Mouse (Mus musculus) urinary bladder, postnatal 36 days (tissue): Measurements from ENCODE around the gene Dusp13.

ENCODE experiments used
- DNase-seq, 2 experiments: peaks; one replicate each; pipeline ENCODE4 v3.0.0; 2022; ENCODE audit warnings: low spot score in 2 of 2, mixed read lengths in 1 of 2

Dusp13 gene

GRCm38 (mm10) chr14:21750881-21751542, at the start of gene Dusp13:
Gene Dusp13 (minus strand): TSS chr14:21751181.
- DNase-seq, result peak; percentile 44 to 60

DNA sequence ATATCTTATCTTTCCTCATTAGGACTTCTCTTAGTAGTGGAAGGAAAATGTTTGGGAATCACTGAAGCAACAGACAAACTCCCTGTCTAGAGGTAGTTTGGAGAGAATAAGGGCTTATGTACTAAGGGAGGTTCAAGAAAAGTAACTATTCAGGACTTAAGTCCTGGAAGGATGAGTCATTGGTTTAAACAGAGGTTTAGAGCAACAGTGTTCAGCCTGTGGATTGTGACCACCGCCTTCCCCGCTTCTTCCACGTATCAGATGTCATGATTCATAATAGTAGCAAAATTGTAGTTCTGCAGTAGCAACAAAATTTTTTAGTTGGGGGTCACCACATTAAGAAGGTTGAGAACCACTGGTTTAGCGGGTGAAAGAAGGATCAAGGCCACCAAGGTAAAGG, 49.7 kb upstream of the Dusp13 start:
- no peak for DNase-seq

DNA sequence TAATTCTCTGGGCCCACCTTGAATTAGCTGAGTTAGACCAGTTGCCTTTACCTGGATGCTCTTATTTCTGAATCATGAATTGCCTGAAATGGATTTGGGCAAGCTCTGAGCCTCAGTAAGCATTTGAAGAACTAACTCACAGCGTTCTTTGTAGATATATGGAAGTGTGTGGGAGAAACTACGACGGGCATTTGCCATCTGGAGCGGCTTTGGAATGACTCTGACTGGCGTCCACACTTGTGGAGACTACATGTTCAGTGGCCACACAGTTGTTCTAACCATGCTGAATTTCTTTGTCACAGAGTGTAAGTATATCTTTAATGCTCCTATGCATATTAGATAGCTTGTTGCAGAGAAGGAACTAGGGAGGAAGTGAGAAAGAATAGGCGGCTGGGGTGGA, 41.3 kb upstream of the Dusp13 start:
- DNase-seq, result no peak

- no peak for DNase-seq
Observed at GRCm38 (mm10) chr14:21791722-21792121, 40.7 kb upstream of the Dusp13 start.

- DNase-seq, result no peak
Observed at GRCm38 (mm10) chr14:21790585-21791251, 39.7 kb upstream of the Dusp13 start.

DNA sequence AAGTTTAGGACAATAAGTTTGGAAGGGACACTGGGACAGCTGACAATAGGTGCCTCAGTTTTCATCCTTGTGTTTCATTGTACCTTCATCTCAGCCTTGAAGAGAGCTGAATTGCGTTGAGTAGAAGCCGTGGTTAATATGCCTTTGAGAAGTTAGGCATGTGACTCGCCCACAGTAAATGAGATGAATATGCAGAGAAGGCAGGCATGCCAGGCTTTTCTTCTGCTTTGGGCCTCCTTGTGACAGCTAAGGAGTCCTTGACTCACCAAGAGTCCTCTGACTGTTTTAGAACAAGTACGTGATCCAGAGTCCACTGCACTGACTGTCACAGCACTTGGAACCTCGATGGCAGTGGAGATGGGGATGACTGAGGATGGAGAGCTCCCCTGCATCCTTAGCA, 37.1 kb upstream of the Dusp13 start:
- no peak for DNase-seq

GRCm38 (mm10) chr14:21787374-21787773, 36.4 kb upstream of the Dusp13 start:
- DNase-seq, result no peak

DNA sequence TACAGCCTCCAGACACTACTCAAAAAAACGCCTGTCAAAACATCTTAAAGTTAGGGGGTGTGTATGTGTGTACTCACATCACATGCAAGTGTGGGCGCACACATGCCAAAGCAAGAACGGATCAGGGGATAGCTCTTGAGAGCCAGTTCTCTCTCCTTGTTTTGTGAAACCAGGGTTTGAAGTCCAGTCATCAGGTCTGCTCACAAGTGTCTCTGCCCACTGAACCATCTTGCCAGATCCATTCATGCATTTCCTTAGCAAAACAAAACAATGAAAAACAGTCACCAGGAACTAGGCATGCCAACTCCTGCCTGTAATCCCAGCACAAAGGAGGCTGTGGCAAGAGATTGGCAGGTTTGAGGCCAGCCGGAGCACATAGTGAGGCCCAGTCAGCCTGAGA, 35.5 kb upstream of the Dusp13 start:
- DNase-seq, result no peak

DNA sequence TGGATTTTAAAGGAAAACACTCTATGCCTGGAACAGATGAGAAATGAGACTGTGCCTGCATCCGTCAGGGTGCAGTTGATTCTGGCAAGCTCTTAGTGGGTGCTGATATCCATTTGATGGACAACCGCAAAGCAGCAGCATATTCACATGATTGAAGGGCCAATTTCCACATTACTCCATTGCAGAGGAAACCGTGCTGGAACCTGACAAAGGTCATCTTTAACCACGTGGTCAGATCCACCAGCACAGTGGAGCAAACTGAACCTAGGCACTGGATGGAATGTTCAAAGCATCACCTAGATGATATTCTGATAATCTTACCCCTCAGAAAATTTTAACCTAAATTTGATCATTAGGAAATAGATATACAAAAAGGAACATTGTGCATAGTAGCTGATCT, 25.2 kb upstream of the Dusp13 start:
- no peak for DNase-seq

- DNase-seq, result no peak
Observed at GRCm38 (mm10) chr14:21773946-21774345, 23.0 kb upstream of the Dusp13 start.

DNA sequence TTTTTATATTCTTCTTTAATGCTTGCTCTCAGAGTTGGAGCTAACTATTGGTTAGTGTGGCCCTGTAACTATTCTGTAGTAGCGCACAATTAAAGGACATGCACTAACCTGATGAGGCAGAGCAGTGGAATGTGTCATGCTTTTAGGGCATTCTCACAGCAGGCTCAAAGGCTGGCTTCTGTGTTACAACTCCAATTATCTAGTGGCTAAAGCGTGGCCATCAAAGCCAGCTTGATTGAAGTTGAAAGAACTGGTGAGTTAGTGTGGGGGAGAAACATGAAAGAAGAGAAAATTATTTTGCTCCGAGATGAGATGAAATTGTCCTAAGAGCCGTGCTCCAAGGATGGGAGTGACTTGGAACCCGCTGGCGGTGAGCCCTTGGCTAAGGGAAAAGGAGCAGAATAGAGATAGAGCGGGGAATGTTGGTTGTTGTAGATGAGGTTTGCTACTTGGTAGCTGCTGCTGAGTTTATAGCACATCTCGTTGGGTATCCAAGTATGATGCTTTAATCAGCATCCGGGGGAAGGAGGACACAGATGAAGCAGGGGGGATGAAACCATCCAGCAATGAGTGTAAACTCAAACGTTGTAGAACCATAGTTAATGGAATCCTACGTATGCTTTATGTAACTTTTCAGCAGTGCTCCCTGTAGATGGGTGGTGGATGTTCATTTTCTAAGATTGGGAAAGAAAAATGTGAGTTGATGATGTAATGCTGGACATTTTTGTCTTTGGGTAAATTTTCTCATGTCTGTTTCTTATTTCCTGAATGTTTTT, 21.7 kb upstream of the Dusp13 start:
- DNase-seq, result no peak

- no peak for DNase-seq
Observed at GRCm38 (mm10) chr14:21766398-21766958, 15.5 kb upstream of the Dusp13 start.

DNA sequence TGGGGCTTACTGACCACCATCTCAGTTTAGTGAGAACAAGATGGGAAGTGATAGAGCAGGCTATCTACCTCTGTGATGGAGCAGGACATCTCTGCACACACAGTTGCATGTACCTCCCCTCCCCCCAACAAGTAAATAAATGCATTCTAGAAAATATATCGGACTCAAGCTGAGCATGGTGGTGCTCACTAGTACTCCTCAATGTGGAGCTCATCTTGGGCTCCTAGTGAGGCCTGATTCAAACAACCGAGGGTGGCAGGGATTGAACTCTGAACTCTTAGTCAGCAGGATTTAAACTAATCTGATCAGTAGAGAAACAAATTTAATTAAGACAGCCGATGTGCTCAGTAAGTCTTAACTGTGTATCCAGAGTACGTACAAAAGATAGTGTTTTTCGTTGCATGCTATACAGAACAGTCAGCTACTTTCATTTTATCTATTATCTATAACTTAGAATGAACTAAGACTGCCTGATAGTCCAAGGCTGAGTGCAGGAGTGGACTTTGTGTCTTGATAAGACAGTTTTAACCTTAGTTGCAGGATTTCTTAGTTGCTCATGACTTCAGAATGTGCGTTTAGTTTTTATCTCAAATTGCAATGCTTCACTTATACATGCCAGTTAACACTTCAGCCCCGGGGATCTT, 14.9 kb upstream of the Dusp13 start:
- DNase-seq, result no peak

- no peak for DNase-seq
Observed at GRCm38 (mm10) chr14:21764646-21765045, 13.7 kb upstream of the Dusp13 start.

DNA sequence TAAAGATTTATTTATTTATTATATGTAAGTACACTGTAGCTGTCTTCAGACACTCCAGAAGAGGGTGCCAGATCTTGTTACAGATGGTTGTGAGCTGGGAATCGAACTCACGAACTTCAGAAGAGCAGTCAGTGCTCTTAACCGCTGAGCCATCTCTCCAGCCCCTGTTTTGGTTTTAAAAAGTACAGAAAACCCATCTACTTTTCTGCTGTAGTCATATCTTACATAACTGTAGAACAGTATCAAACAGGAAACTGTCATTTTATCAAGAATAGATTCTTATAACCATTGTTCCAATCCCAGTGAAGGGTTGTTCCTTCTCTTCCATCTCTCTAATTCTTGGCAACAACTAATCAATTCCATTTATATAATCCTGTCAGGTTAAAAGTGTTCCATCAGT, 12.8 kb upstream of the Dusp13 start:
- no peak for DNase-seq

GRCm38 (mm10) chr14:21761560-21761959, 10.6 kb upstream of the Dusp13 start:
- DNase-seq, result no peak

- no peak for DNase-seq
Observed at GRCm38 (mm10) chr14:21753367-21753766, 2.4 kb upstream of the Dusp13 start.

- DNase-seq, result no peak
Observed at GRCm38 (mm10) chr14:21752411-21752810, 1.4 kb upstream of the Dusp13 start.

DNA sequence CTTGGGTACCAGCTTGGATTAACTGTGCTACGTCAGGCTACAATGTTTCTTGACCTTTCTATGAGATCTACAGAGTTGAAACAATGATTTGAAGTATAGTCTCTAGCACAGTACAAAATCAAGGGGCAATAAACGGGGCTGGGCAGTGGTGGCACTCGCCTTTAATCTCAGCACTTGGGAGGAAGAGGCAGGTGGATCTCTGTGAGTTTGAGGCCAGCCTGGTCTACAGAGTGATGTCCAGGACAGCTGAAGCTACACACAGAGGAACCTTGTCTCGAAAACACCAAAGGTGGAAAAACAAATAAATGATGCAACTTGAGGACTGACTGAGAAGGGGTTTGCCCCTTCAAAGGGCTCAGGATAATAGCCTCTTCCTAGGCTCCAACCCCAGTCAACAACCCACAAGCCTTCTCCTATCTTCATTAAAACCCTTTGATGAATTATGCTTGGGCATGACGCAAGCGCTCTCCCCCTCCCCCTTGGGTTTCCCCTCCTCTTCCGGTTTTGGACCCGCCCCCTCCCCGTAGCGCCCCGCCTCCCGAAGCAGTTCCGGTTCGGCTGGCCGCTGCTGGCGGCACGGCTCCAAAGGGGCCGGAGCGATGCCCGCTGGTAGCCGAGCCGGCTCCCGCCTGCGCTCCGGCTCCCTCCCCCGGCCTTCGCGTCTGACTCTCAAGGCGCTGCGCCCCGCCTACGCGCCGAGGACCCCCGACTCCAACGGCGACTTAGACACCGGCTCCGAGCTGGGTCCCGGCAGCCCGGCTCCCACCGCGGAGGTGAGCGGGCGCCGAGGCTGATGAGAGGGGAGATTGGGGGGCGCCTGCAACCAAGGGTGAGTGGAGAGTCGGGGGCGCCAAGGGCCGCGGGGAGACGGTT, 737 bp downstream of the Dusp13 start, which contains the start of gene Samd8:
Gene Samd8 (plus strand): TSS at position 524 of the 873 bp plus-strand sequence.
- DNase-seq, result peak; percentile 73 to 82

GRCm38 (mm10) chr14:21748142-21748870, 2.7 kb downstream of the Dusp13 start:
- peak; percentile 30 to 33 for DNase-seq
